ENCODE assay signal across 30 mouse cellular contexts in genomic region chr14:89236501-89236900, GRCm38 (mm10).
DNase-seq lines count a peak whose midpoint lies in the region; ATAC-seq and TF ChIP-seq lines count a peak whose summit lies in the region.
"Had no signal": no experiment of that assay in that cellular context is flagged by ENCODE, and none has a peak within 500 bp of the region (broad histone marks: within the 10 kb centered on the region; RNA-seq: fewer than 3 reads in every experiment).

No protein-coding gene starts in this region.

- DNase-seq in liver: no peak
- no peak for DNase-seq in liver, embryonic 14.5 days (ENCODE audit: low read depth in 3 of 3, low spot score in 3 of 3)
- no peak for DNase-seq in frontal cortex, postnatal 10 days (ENCODE audit: low spot score in 2 of 2)
- DNase-seq in kidney, adult 11 months: no peak
- DNase-seq: adrenal gland, postnatal 10 days; adrenal gland, postnatal 36 days; cerebellum, adult 11 months; cerebellum, adult 2 months; cerebellum, adult 9-11 months; cerebellum, postnatal 25 days; gastrocnemius, adult 2 months; gastrocnemius, postnatal 14 days; heart, adult 18-20 months; heart, postnatal 10 days; heart, postnatal 4 days had no signal

- H3K9me3 ChIP-seq in erythroblast, embryonic 14.5 days (ENCODE audit: control insufficient read depth, low read length): no peaks in the 10 kb centered on the region
- no peaks in the 10 kb centered on the region for H3K9me3 ChIP-seq in liver, embryonic 12.5 days (replicated peaks)
- no peaks in the 10 kb centered on the region for H3K9me3 ChIP-seq in liver, embryonic 14.5 days (ENCODE audit: control insufficient read depth, low read length)
- H3K9me3 ChIP-seq: embryonic facial prominence, embryonic 12.5 days; embryonic facial prominence, embryonic 15.5 days; forebrain, embryonic 10.5 days; forebrain, embryonic 13.5 days; heart, embryonic 12.5 days; heart, embryonic 15.5 days had no signal

- no peak overlapping the region for H3K27ac ChIP-seq in liver, embryonic 12.5 days
- H3K27ac ChIP-seq in liver, embryonic 14.5 days: no peak overlapping the region
- H3K27ac ChIP-seq: embryonic facial prominence, embryonic 12.5 days; embryonic facial prominence, embryonic 15.5 days; forebrain, embryonic 10.5 days; forebrain, embryonic 13.5 days; gastrocnemius, adult 2 months; heart, embryonic 15.5 days; hindbrain, embryonic 14.5 days; hindbrain, postnatal 0 days had no signal

- no peak overlapping the region for H3K4me2 ChIP-seq in liver, embryonic 12.5 days
- no peak overlapping the region for H3K4me2 ChIP-seq in liver, embryonic 14.5 days (ENCODE audit: low read depth)
- H3K4me2 ChIP-seq: embryonic facial prominence, embryonic 12.5 days; embryonic facial prominence, embryonic 15.5 days; forebrain, embryonic 13.5 days; heart, embryonic 12.5 days; heart, embryonic 15.5 days; hindbrain, embryonic 14.5 days had no signal

- ATAC-seq in erythroblast, adult 5-6 weeks (replicated peaks; ENCODE audit: low FRiP score, poor library complexity, severe bottlenecking): no peak
- ATAC-seq in liver, embryonic 12.5 days: peak; percentile 73
- peak; percentile 41; the same call in 1 of the 2 replicates for ATAC-seq in liver, embryonic 14.5 days (ENCODE audit: insufficient read depth)
- ATAC-seq: activated CD4-positive, CD25-positive, alpha-beta regulatory T cell, adult 4 months; CD4-positive, CD25-positive, alpha-beta regulatory T cell, adult 4 months; forebrain, embryonic 13.5 days; forebrain, embryonic 16.5 days; hindbrain, postnatal 0 days; inflammation-experienced regulatory T-cells, adult 6 months had no signal

- no peak for TF ChIP-seq EP300 in liver, embryonic 14.5 days (IDR thresholded peaks at IDR 0.05; ENCODE audit: low read depth)

- H3K9ac ChIP-seq in liver, embryonic 12.5 days: no peak overlapping the region
- no peak overlapping the region for H3K9ac ChIP-seq in liver, embryonic 14.5 days (replicated peaks)
- H3K9ac ChIP-seq: embryonic facial prominence, embryonic 12.5 days; embryonic facial prominence, embryonic 15.5 days; forebrain, embryonic 13.5 days; heart, embryonic 12.5 days; heart, embryonic 15.5 days; hindbrain, embryonic 14.5 days had no signal

- no peaks in the 10 kb centered on the region for H3K36me3 ChIP-seq in erythroblast, embryonic 14.5 days (ENCODE audit: control insufficient read depth)
- H3K36me3 ChIP-seq in liver, embryonic 12.5 days: no peaks in the 10 kb centered on the region
- H3K36me3 ChIP-seq in liver, embryonic 14.5 days (replicated peaks; ENCODE audit: control insufficient read depth, insufficient read depth, low read depth): no peaks in the 10 kb centered on the region
- H3K36me3 ChIP-seq: embryonic facial prominence, embryonic 12.5 days; embryonic facial prominence, embryonic 15.5 days; forebrain, embryonic 10.5 days; heart, embryonic 12.5 days; heart, embryonic 15.5 days had no signal

- H3K4me3 ChIP-seq in erythroblast, embryonic 14.5 days (replicated peaks): peak overlapping the region; percentile 58
- no peak overlapping the region for H3K4me3 ChIP-seq in liver, embryonic 12.5 days
- peak overlapping the region; percentile 1 to 17; a peak in 1 of 4 replicates for H3K4me3 ChIP-seq in liver, embryonic 14.5 days (ENCODE audit: insufficient read depth in 1 of 2, low read depth in 2 of 2, low read length in 2 of 2)
- H3K4me3 ChIP-seq: embryonic facial prominence, embryonic 12.5 days; embryonic facial prominence, embryonic 15.5 days; forebrain, embryonic 10.5 days; forebrain, embryonic 13.5 days; gastrocnemius, adult 2 months; heart, embryonic 12.5 days; heart, embryonic 15.5 days had no signal

- no peaks in the 10 kb centered on the region for H3K27me3 ChIP-seq in erythroblast, embryonic 14.5 days (ENCODE audit: control insufficient read depth)
- H3K27me3 ChIP-seq in liver, embryonic 12.5 days (replicated peaks): no peaks in the 10 kb centered on the region
- no peaks in the 10 kb centered on the region for H3K27me3 ChIP-seq in liver, embryonic 14.5 days (ENCODE audit: control insufficient read depth, insufficient read depth, low read length)
- H3K27me3 ChIP-seq: embryonic facial prominence, embryonic 12.5 days; embryonic facial prominence, embryonic 15.5 days; forebrain, embryonic 13.5 days; heart, embryonic 12.5 days; heart, embryonic 15.5 days had no signal

- no peaks in the 10 kb centered on the region for H3K4me1 ChIP-seq in erythroblast, embryonic 14.5 days (ENCODE audit: control insufficient read depth)
- no peaks in the 10 kb centered on the region for H3K4me1 ChIP-seq in liver, embryonic 12.5 days
- H3K4me1 ChIP-seq in liver, embryonic 14.5 days (replicated peaks; ENCODE audit: control insufficient read depth in 2 of 2, insufficient read depth in 2 of 2, low read length in 1 of 2): no peaks in the 10 kb centered on the region
- H3K4me1 ChIP-seq: embryonic facial prominence, embryonic 12.5 days; embryonic facial prominence, embryonic 15.5 days; forebrain, embryonic 10.5 days; forebrain, embryonic 13.5 days; heart, embryonic 12.5 days; heart, embryonic 15.5 days had no signal

- no peak for TF ChIP-seq CTCF in liver, embryonic 14.5 days (IDR thresholded peaks at IDR 0.05; ENCODE audit: low read depth)

- WGBS in liver, embryonic 12.5 days (ENCODE audit: insufficient replicate concordance): 46% methylated on average over 3 of the region's 3 CpGs
- WGBS in liver, embryonic 14.5 days (ENCODE audit: insufficient replicate concordance): 48% methylated on average over 3 of the region's 3 CpGs
